ENCODE assay signal across 13 mouse cellular contexts in the genomic region with DNA sequence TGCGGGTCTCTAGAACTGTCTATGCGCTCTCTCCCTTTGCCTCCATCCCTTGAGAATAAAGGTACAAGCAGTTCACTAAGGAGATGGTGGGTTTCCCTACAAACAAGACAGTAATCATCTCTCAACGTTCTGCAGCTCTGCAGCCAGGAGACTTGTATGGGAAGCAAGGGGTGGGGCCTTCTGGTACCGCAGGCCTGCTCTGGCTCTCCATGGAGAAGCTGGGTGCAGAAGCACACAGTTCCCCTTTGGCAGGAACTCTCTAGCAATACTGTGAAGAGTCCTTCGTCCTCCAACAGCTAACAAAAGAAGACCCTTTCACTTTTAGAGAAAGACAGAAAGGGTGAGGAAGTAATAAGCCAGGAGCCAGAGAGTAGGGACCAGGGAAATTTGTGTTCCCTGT. TPM values are rescaled to one million over a fixed set of nuclear protein-coding genes. Genes with fewer than 3 reads are reported as not detected.
DNase-seq lines count a peak whose midpoint lies in the region; ATAC-seq and TF ChIP-seq lines count a peak whose summit lies in the region.
"Had no signal": no experiment of that assay in that cellular context is flagged by ENCODE, and none has a peak within 500 bp of the region (broad histone marks: within the 10 kb centered on the region; RNA-seq: fewer than 3 reads in every experiment).

No protein-coding gene starts in this region.

- no peak overlapping the region for H3K4me3 ChIP-seq in heart, embryonic 12.5 days
- no peak overlapping the region for H3K4me3 ChIP-seq in ES-Bruce4 (ENCODE audit: low read depth, low read length)
- H3K4me3 ChIP-seq in heart, postnatal 0 days (ENCODE audit: low read depth, low read length) = no peak overlapping the region

- WGBS in heart, embryonic 12.5 days = 55% methylated on average over 5 of the region's 5 CpGs
- 36% methylated on average over 5 of the region's 5 CpGs for WGBS in heart, postnatal 0 days

- no peak for DNase-seq in heart, adult 8-10 months (ENCODE audit: low spot score)
- no peak for DNase-seq in heart, postnatal 0 days (ENCODE audit: low spot score)
- peak; percentile 40 to 47 for DNase-seq in lung, postnatal 4 days
- DNase-seq in cerebellum, postnatal 10 days = no peak
- no peak for DNase-seq in spleen, postnatal 4 days (ENCODE audit: low spot score in 2 of 2)
- DNase-seq: cerebellum, postnatal 14 days; kidney, adult 8-10 months; left cerebral cortex, postnatal 4 days; thymus, adult 2 months had no signal

- H3K27ac ChIP-seq in heart, embryonic 12.5 days (ENCODE audit: poor library complexity, severe bottlenecking) = peak overlapping the region; percentile 56; the same call in 1 of the 2 replicates
- peak overlapping the region; percentile 41; the same call in 1 of the 2 replicates for H3K27ac ChIP-seq in ES-Bruce4 (ENCODE audit: insufficient read depth, low read length)
- peak overlapping the region; percentile 63 for H3K27ac ChIP-seq in heart, postnatal 0 days (ENCODE audit: low read depth)

- peaks cover 78% of the 10 kb centered on the region for H3K4me1 ChIP-seq in heart, embryonic 12.5 days (replicated peaks)
- peaks cover 14% of the 10 kb centered on the region for H3K4me1 ChIP-seq in ES-Bruce4 (ENCODE audit: control insufficient read depth, insufficient read depth, low read length)
- H3K4me1 ChIP-seq in heart, postnatal 0 days (ENCODE audit: control insufficient read depth, insufficient read depth) = peaks cover 74% of the 10 kb centered on the region

- no peaks in the 10 kb centered on the region for H3K27me3 ChIP-seq in heart, embryonic 12.5 days (replicated peaks)
- H3K27me3 ChIP-seq in ES-Bruce4 (ENCODE audit: control insufficient read depth, insufficient read depth, low read length, poor library complexity, severe bottlenecking) = no peaks in the 10 kb centered on the region
- H3K27me3 ChIP-seq in heart, postnatal 0 days (ENCODE audit: control insufficient read depth, insufficient read depth, low read length) = no peaks in the 10 kb centered on the region
- H3K27me3 ChIP-seq: CH12.LX had no signal

- no peak for TF ChIP-seq EP300 in ES-Bruce4 (IDR thresholded peaks at IDR 0.05; ENCODE audit: insufficient read depth, low read depth, low read length)
- no peak for TF ChIP-seq EP300 in heart, postnatal 0 days (IDR thresholded peaks at IDR 0.05; ENCODE audit: low read depth)

- H3K36me3 ChIP-seq in heart, embryonic 12.5 days = no peaks in the 10 kb centered on the region
- H3K36me3 ChIP-seq in ES-Bruce4 (ENCODE audit: control insufficient read depth, insufficient read depth, low read length, poor library complexity, severe bottlenecking) = peaks cover 5% of the 10 kb centered on the region; the same call in 1 of the 2 replicates
- no peaks in the 10 kb centered on the region for H3K36me3 ChIP-seq in heart, postnatal 0 days (replicated peaks; ENCODE audit: control insufficient read depth, insufficient read depth, low read length)

- H3K9ac ChIP-seq in heart, embryonic 12.5 days = peak overlapping the region; percentile 43; the same call in 1 of the 2 replicates
- no peak overlapping the region for H3K9ac ChIP-seq in ES-Bruce4 (ENCODE audit: low read depth, poor library complexity, severe bottlenecking)
- no peak overlapping the region for H3K9ac ChIP-seq in heart, postnatal 0 days (replicated peaks; ENCODE audit: low read depth, low read length)

- no peak for ATAC-seq in heart, embryonic 12.5 days (ENCODE audit: insufficient number of reproducible peaks, low FRiP score)
- no peak for ATAC-seq in heart, postnatal 0 days (ENCODE audit: insufficient read depth, low read depth)
- ATAC-seq: activated CD4-positive, CD25-positive, alpha-beta regulatory T cell, adult 4 months had no signal

- H3K4me2 ChIP-seq in heart, embryonic 12.5 days = peak overlapping the region; percentile 20
- no peak overlapping the region for H3K4me2 ChIP-seq in heart, postnatal 0 days (ENCODE audit: low read depth, low read length)

- TF ChIP-seq CTCF in ES-Bruce4 (IDR thresholded peaks at IDR 0.05; ENCODE audit: low read depth, low read length) = no peak
- no peak for TF ChIP-seq CTCF in heart, postnatal 0 days (IDR thresholded peaks at IDR 0.05; ENCODE audit: low read depth)

- no peak for TF ChIP-seq POLR2A in ES-Bruce4 (IDR thresholded peaks at IDR 0.05; ENCODE audit: insufficient read depth, low read length)

- H3K9me3 ChIP-seq in heart, embryonic 12.5 days (replicated peaks) = no peaks in the 10 kb centered on the region
- H3K9me3 ChIP-seq in ES-Bruce4 (replicated peaks; ENCODE audit: control insufficient read depth, insufficient read depth, low read length, poor library complexity, severe bottlenecking) = no peaks in the 10 kb centered on the region
- H3K9me3 ChIP-seq in heart, postnatal 0 days (replicated peaks; ENCODE audit: control insufficient read depth, low read length) = no peaks in the 10 kb centered on the region

RNA-seq across cellular contexts. Expression of a gene that starts 8.1 kb away (rescaled TPM):
- polyA plus RNA-seq in heart, embryonic 12.5 days (2016; fragmentation: Nextera tagmentation; extraction: Ambion mirVana) = 47.9 and 48.8 TPM in 2 replicates
- total RNA-seq in heart, adult 8-10 months (2022) = 10 to 100 TPM; 57.9 to 75.1 (median 64.5) TPM
- polyA plus RNA-seq in ES-Bruce4 (2011; ENCODE audit: insufficient read depth, insufficient read length, low read depth, missing spikeins) = 103 and 105 TPM in 2 replicates
- total RNA-seq in heart, postnatal 0 days (2014; rRNA removed; ENCODE audit: low replicate concordance) = 47.1 and 55.2 TPM in 2 replicates
- polyA plus RNA-seq in heart, postnatal 0 days (2015; fragmentation: Nextera tagmentation; extraction: Ambion mirVana) = 50.1 and 50.4 TPM in 2 replicates

RNA-seq across cellular contexts. Expression of a gene that starts 37.3 kb away (rescaled TPM):
- 221 and 233 TPM in 2 replicates for polyA plus RNA-seq in heart, embryonic 12.5 days (2016; fragmentation: Nextera tagmentation; extraction: Ambion mirVana)
- total RNA-seq in heart, adult 8-10 months (2022) = 100 to 1,000 TPM; 132 to 185 (median 159) TPM
- 775 and 839 TPM in 2 replicates for polyA plus RNA-seq in ES-Bruce4 (2011; ENCODE audit: insufficient read depth, insufficient read length, low read depth, missing spikeins)
- 26.0 and 33.9 TPM in 2 replicates for total RNA-seq in heart, postnatal 0 days (2014; rRNA removed; ENCODE audit: low replicate concordance)
- 93.6 and 102 TPM in 2 replicates for polyA plus RNA-seq in heart, postnatal 0 days (2015; fragmentation: Nextera tagmentation; extraction: Ambion mirVana)

Comparison
In these comparisons a context has a peak if more than half of its experiments do, and no peak if none do; other contexts are left out.
1. DNase-seq: peak in lung, postnatal 4 days (2 of 2); none in heart, adult 8-10 months (single experiment), heart, postnatal 0 days (single experiment), cerebellum, postnatal 10 days (0 of 2) and spleen, postnatal 4 days (0 of 2).
2. Peak in every context shown above with its lines, with median percentiles within 50 percentile points of each other: H3K27ac ChIP-seq.